Mouse (Mus musculus): ENCODE results near the gene 4430402I18Rik. TPM values are rescaled to one million over a fixed set of nuclear protein-coding genes. Genes with fewer than 3 reads are reported as not detected.
A peak's percentile ranks its signal among the peaks of the same experiment; 100 is the strongest.

4430402I18Rik gene
- polyA plus RNA-seq, 1 experiment, result 6.2 TPM

GRCm38 (mm10) chr19:28997976-28998630 is 30.5 kb upstream of the 4430402I18Rik start:
- no peak overlapping the region for H3K4me3 ChIP-seq (ENCODE audit: insufficient read depth, low read length)
- H3K27ac ChIP-seq (ENCODE audit: insufficient read depth, low read length), result no peak overlapping the region
- no peak for TF ChIP-seq CTCF (IDR thresholded peaks at IDR 0.05; ENCODE audit: extremely low read depth, insufficient read depth, low read length)
- TF ChIP-seq POLR2A (IDR thresholded peaks at IDR 0.05; ENCODE audit: extremely low read depth, insufficient read depth, low read length), result no peak
- peaks cover 2% of the 10 kb centered on the region for H3K4me1 ChIP-seq (ENCODE audit: control insufficient read depth, insufficient read depth, low read length)

GRCm38 (mm10) chr19:28995366-28995765 is 27.8 kb upstream of the 4430402I18Rik start:
- Histone ChIP-seq H3K4me1 (ENCODE audit: control insufficient read depth, insufficient read depth, low read length) (peaks cover 2% of the 10 kb centered on the region), H3K4me3 (ENCODE audit: insufficient read depth, low read length) (no peak overlapping the region), H3K27ac (ENCODE audit: insufficient read depth, low read length) (peak overlapping the region; percentile 56)
- no peak for TF ChIP-seq CTCF (IDR thresholded peaks at IDR 0.05; ENCODE audit: extremely low read depth, insufficient read depth, low read length)
- TF ChIP-seq POLR2A (IDR thresholded peaks at IDR 0.05; ENCODE audit: extremely low read depth, insufficient read depth, low read length), result no peak

GRCm38 (mm10) chr19:28994870-28995269 is 27.3 kb upstream of the 4430402I18Rik start:
- peaks cover 2% of the 10 kb centered on the region for H3K4me1 ChIP-seq (ENCODE audit: control insufficient read depth, insufficient read depth, low read length)
- H3K4me3 ChIP-seq (ENCODE audit: insufficient read depth, low read length), result no peak overlapping the region
- peak overlapping the region; percentile 56 for H3K27ac ChIP-seq (ENCODE audit: insufficient read depth, low read length)
- TF ChIP-seq POLR2A (IDR thresholded peaks at IDR 0.05; ENCODE audit: extremely low read depth, insufficient read depth, low read length), result no peak
- no peak for TF ChIP-seq CTCF (IDR thresholded peaks at IDR 0.05; ENCODE audit: extremely low read depth, insufficient read depth, low read length)

- Histone ChIP-seq H3K27ac (ENCODE audit: insufficient read depth, low read length) (peak overlapping the region; percentile 89; the same call in 1 of the 2 replicates), H3K4me1 (ENCODE audit: control insufficient read depth, insufficient read depth, low read length) (peaks cover 2% of the 10 kb centered on the region; the same call in 1 of the 2 replicates), H3K4me3 (ENCODE audit: insufficient read depth, low read length) (peak overlapping the region; percentile 91)
- TF ChIP-seq CTCF (IDR thresholded peaks at IDR 0.05; ENCODE audit: extremely low read depth, insufficient read depth, low read length), result no peak
- TF ChIP-seq POLR2A (IDR thresholded peaks at IDR 0.05; ENCODE audit: extremely low read depth, insufficient read depth, low read length), result no peak
These were observed 23.8 kb upstream of the 4430402I18Rik start for GRCm38 (mm10) chr19:28991391-28991790.

- H3K4me3 ChIP-seq (ENCODE audit: insufficient read depth, low read length), result peak overlapping the region; percentile 91
- peaks cover 2% of the 10 kb centered on the region; the same call in 1 of the 2 replicates for H3K4me1 ChIP-seq (ENCODE audit: control insufficient read depth, insufficient read depth, low read length)
- peak overlapping the region; percentile 89 for H3K27ac ChIP-seq (ENCODE audit: insufficient read depth, low read length)
- TF ChIP-seq POLR2A (IDR thresholded peaks at IDR 0.05; ENCODE audit: extremely low read depth, insufficient read depth, low read length) (0 out of 2 replicates have a peak, but pooled peaks have one; percentile 28), CTCF (IDR thresholded peaks at IDR 0.05; ENCODE audit: extremely low read depth, insufficient read depth, low read length) (no peak)
These were observed 23.1 kb upstream of the 4430402I18Rik start for GRCm38 (mm10) chr19:28990590-28991221.

- H3K27ac ChIP-seq (ENCODE audit: insufficient read depth, low read length), result peak within 1 kb of the TSS; percentile 89
- H3K4me1 ChIP-seq (ENCODE audit: control insufficient read depth, insufficient read depth, low read length), result peaks cover 2% of the 10 kb centered on the region; the same call in 1 of the 2 replicates
- no peak for TF ChIP-seq CTCF (IDR thresholded peaks at IDR 0.05; ENCODE audit: extremely low read depth, insufficient read depth, low read length)
- peak; percentile 75 for TF ChIP-seq POLR2A (IDR thresholded peaks at IDR 0.05; ENCODE audit: extremely low read depth, insufficient read depth, low read length)
- H3K4me3 ChIP-seq (ENCODE audit: insufficient read depth, low read length), result peak within 1 kb of the TSS; percentile 91
These were observed 22.6 kb upstream of the 4430402I18Rik start, which contains the start of gene Cdc37l1 for GRCm38 (mm10) chr19:28990194-28990589. TSS of gene Cdc37l1 (plus strand) at chr19:28990352.

- peak overlapping the region; percentile 91 for H3K4me3 ChIP-seq (ENCODE audit: insufficient read depth, low read length)
- peaks cover 1% of the 10 kb centered on the region; the same call in 1 of the 2 replicates for H3K4me1 ChIP-seq (ENCODE audit: control insufficient read depth, insufficient read depth, low read length)
- no peak overlapping the region for H3K27ac ChIP-seq (ENCODE audit: insufficient read depth, low read length)
- TF ChIP-seq CTCF (IDR thresholded peaks at IDR 0.05; ENCODE audit: extremely low read depth, insufficient read depth, low read length) (no peak), POLR2A (IDR thresholded peaks at IDR 0.05; ENCODE audit: extremely low read depth, insufficient read depth, low read length) (no peak)
These were observed 21.9 kb upstream of the 4430402I18Rik start for GRCm38 (mm10) chr19:28989515-28989914.

- Histone ChIP-seq H3K4me1 (ENCODE audit: control insufficient read depth, insufficient read depth, low read length) (no peaks in the 10 kb centered on the region), H3K27ac (ENCODE audit: insufficient read depth, low read length) (no peak overlapping the region), H3K4me3 (ENCODE audit: insufficient read depth, low read length) (no peak overlapping the region)
- TF ChIP-seq CTCF (IDR thresholded peaks at IDR 0.05; ENCODE audit: extremely low read depth, insufficient read depth, low read length), result no peak
- no peak for TF ChIP-seq POLR2A (IDR thresholded peaks at IDR 0.05; ENCODE audit: extremely low read depth, insufficient read depth, low read length)
These were observed 15.0 kb upstream of the 4430402I18Rik start for GRCm38 (mm10) chr19:28982617-28983016.

GRCm38 (mm10) chr19:28974862-28975611 is 7.4 kb upstream of the 4430402I18Rik start:
- Histone ChIP-seq H3K4me1 (ENCODE audit: control insufficient read depth, insufficient read depth, low read length) (no peaks in the 10 kb centered on the region), H3K4me3 (ENCODE audit: insufficient read depth, low read length) (peak overlapping the region; percentile 58), H3K27ac (ENCODE audit: insufficient read depth, low read length) (no peak overlapping the region)
- TF ChIP-seq POLR2A (IDR thresholded peaks at IDR 0.05; ENCODE audit: extremely low read depth, insufficient read depth, low read length), result no peak
- TF ChIP-seq CTCF (IDR thresholded peaks at IDR 0.05; ENCODE audit: extremely low read depth, insufficient read depth, low read length), result peak; percentile 63
